Mouse (Mus musculus): ENCODE data around the gene Btd. TPM values are rescaled to one million over a fixed set of nuclear protein-coding genes. Genes with fewer than 3 reads are reported as not detected.

The Btd gene
- polyA plus RNA-seq, 2 experiments = 34.7 to 52.0 TPM

DNA sequence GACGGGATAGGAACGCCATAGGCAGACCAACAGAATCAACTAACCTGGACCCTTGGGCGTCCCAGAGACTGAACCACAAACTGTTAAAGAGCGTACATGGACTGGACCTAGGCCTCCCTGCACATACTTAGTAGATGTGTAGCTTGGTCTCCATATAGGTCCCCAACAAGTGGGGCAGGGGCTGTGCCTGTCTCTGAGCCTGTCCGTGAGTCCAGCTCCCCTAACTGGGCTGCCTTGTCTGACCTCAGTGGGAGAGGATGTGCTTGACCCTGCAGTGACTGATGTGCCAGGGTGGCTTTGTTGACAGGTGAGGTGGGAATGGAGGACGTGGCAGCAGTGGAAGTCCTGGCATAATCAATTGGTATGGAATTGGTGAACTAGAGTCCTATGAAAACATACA, 51.7 kb downstream of the Btd start:
- H3K9me3 ChIP-seq (ENCODE audit: control insufficient read depth, low read length) = no peaks in the 10 kb centered on the region
- H3K9ac ChIP-seq (ENCODE audit: low read depth, low read length, severe bottlenecking) = no peak overlapping the region
- no peak for ATAC-seq (ENCODE audit: low FRiP score, low read depth)
- H3K36me3 ChIP-seq (ENCODE audit: control insufficient read depth, insufficient read depth, low read length) = peaks cover 6% of the 10 kb centered on the region
- no peak for DNase-seq (ENCODE audit: low spot score)
- 81% methylated on average over 6 of the region's 6 CpGs for WGBS
- H3K27ac ChIP-seq (replicated peaks; ENCODE audit: low read depth, low read length) = no peak overlapping the region
- no peak overlapping the region for H3K4me3 ChIP-seq (replicated peaks; ENCODE audit: low read length)
- no peaks in the 10 kb centered on the region for H3K27me3 ChIP-seq (ENCODE audit: control insufficient read depth, insufficient read depth, low read length)
- no peak overlapping the region for H3K4me2 ChIP-seq (replicated peaks; ENCODE audit: low read depth, low read length, severe bottlenecking)
- no peak for TF ChIP-seq POLR2A (IDR thresholded peaks at IDR 0.05; ENCODE audit: borderline replicate concordance, extremely low read depth, insufficient read depth, insufficient read length)
- H3K4me1 ChIP-seq (ENCODE audit: control insufficient read depth, insufficient read depth, low read length) = 0 out of 2 replicates have a peak, but pooled peaks cover 2% of the 10 kb centered on the region

DNA sequence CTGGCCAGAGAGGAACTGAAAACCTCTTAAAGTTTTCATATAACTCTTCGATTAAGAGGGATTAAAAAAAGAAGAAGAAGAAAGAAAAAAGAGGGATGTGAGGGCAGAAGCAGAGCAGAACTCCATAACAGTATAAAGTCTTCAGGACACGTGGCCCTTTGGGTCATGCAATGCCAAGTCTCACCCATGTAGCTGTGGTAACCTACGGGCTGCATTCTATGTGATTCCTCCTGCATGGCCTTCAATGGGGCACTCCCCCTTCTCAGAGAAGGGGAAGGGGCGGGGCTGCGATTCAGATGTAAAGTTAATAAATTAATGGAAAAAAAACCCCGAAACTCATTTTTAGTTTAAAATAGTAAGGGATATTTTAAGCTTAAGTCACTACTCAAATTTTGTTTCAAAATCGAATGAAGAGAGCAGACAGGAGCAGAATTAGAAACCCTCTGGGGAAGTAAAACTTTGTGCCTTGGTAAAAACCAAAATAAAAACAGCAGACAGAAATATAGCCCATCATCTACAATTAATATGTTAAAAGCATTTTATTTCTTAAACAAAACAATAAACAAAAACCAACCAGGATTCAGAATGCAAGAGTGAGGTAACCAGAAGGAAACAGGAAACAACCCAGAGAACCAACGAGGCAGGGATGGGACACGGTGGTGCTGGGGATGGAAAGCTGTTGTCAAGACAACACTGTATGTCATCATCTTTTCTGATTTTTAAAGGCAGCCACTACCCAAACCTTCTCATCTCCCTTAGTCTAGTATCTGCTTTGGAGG, 55.6 kb downstream of the Btd start:
- Histone ChIP-seq H3K27me3 (ENCODE audit: control insufficient read depth, insufficient read depth, low read length) (no peaks in the 10 kb centered on the region), H3K4me3 (replicated peaks; ENCODE audit: low read length) (no peak overlapping the region), H3K36me3 (ENCODE audit: control insufficient read depth, insufficient read depth, low read length) (peaks cover 18% of the 10 kb centered on the region), H3K4me2 (replicated peaks; ENCODE audit: low read depth, low read length, severe bottlenecking) (no peak overlapping the region), H3K9ac (ENCODE audit: low read depth, low read length, severe bottlenecking) (no peak overlapping the region), H3K27ac (replicated peaks; ENCODE audit: low read depth, low read length) (no peak overlapping the region), H3K4me1 (ENCODE audit: control insufficient read depth, insufficient read depth, low read length) (0 out of 2 replicates have a peak, but pooled peaks cover 2% of the 10 kb centered on the region), H3K9me3 (ENCODE audit: control insufficient read depth, low read length) (no peaks in the 10 kb centered on the region)
- WGBS = 85% methylated on average over 9 of the region's 9 CpGs
- no peak for TF ChIP-seq POLR2A (IDR thresholded peaks at IDR 0.05; ENCODE audit: borderline replicate concordance, extremely low read depth, insufficient read depth, insufficient read length)
- DNase-seq (ENCODE audit: low spot score) (no peak), ATAC-seq (ENCODE audit: low FRiP score, low read depth) (no peak)

DNA sequence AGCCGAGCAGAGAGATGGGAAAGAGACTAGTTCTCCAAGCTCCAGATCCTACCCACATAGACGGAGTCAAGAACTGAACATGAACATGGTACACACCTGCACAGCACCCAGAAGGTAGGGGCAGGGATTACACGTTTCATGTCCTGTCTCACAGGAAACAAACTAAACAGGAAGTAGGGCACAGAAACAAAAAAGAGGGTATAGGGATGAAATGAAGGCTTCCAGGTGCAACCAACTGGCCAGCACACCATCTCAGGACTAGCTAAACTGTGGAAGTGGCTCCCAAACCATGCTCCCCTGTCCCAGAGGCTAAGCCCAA, 56.1 kb downstream of the Btd start:
- Histone ChIP-seq H3K9me3 (ENCODE audit: control insufficient read depth, low read length) (no peaks in the 10 kb centered on the region), H3K9ac (ENCODE audit: low read depth, low read length, severe bottlenecking) (no peak overlapping the region), H3K27me3 (ENCODE audit: control insufficient read depth, insufficient read depth, low read length) (no peaks in the 10 kb centered on the region), H3K4me3 (replicated peaks; ENCODE audit: low read length) (no peak overlapping the region), H3K4me1 (ENCODE audit: control insufficient read depth, insufficient read depth, low read length) (0 out of 2 replicates have a peak, but pooled peaks cover 2% of the 10 kb centered on the region), H3K27ac (replicated peaks; ENCODE audit: low read depth, low read length) (no peak overlapping the region), H3K4me2 (replicated peaks; ENCODE audit: low read depth, low read length, severe bottlenecking) (no peak overlapping the region), H3K36me3 (ENCODE audit: control insufficient read depth, insufficient read depth, low read length) (peaks cover 21% of the 10 kb centered on the region)
- 78% methylated on average over 3 of the region's 3 CpGs for WGBS
- ATAC-seq (ENCODE audit: low FRiP score, low read depth) (no peak), DNase-seq (ENCODE audit: low spot score) (no peak)
- TF ChIP-seq POLR2A (IDR thresholded peaks at IDR 0.05; ENCODE audit: borderline replicate concordance, extremely low read depth, insufficient read depth, insufficient read length) = no peak

DNA sequence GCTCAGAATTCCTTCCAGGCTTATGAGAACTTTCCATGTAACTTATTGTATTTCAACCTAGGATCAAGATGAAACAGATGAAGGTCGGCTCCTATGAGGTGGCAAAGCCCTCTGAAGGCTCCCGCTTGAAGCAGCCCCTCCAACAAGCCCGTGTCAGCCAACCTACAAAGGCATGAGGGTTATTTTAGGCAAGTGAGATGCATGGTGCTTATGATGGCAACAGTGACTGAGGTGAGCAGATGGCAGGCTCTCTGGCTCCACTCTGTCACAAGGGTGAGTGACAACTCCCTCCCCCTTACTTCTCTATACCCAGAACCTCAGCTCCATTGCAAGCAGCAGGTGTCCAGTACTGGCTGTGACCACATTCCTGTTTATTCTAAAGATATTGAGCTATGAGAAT, 56.5 kb downstream of the Btd start:
- no peak for TF ChIP-seq POLR2A (IDR thresholded peaks at IDR 0.05; ENCODE audit: borderline replicate concordance, extremely low read depth, insufficient read depth, insufficient read length)
- ATAC-seq (ENCODE audit: low FRiP score, low read depth) (peak; percentile 50; the same call in 1 of the 2 replicates), DNase-seq (ENCODE audit: low spot score) (no peak)
- no peaks in the 10 kb centered on the region for H3K9me3 ChIP-seq (ENCODE audit: control insufficient read depth, low read length)
- peaks cover 25% of the 10 kb centered on the region for H3K36me3 ChIP-seq (ENCODE audit: control insufficient read depth, insufficient read depth, low read length)
- 71% methylated on average over 3 of the region's 3 CpGs for WGBS
- H3K9ac ChIP-seq (ENCODE audit: low read depth, low read length, severe bottlenecking) = no peak overlapping the region
- H3K27me3 ChIP-seq (ENCODE audit: control insufficient read depth, insufficient read depth, low read length) = no peaks in the 10 kb centered on the region
- no peak overlapping the region for H3K27ac ChIP-seq (replicated peaks; ENCODE audit: low read depth, low read length)
- no peak overlapping the region for H3K4me3 ChIP-seq (replicated peaks; ENCODE audit: low read length)
- 0 out of 2 replicates have a peak, but pooled peaks cover 2% of the 10 kb centered on the region for H3K4me1 ChIP-seq (ENCODE audit: control insufficient read depth, insufficient read depth, low read length)
- H3K4me2 ChIP-seq (replicated peaks; ENCODE audit: low read depth, low read length, severe bottlenecking) = no peak overlapping the region

DNA sequence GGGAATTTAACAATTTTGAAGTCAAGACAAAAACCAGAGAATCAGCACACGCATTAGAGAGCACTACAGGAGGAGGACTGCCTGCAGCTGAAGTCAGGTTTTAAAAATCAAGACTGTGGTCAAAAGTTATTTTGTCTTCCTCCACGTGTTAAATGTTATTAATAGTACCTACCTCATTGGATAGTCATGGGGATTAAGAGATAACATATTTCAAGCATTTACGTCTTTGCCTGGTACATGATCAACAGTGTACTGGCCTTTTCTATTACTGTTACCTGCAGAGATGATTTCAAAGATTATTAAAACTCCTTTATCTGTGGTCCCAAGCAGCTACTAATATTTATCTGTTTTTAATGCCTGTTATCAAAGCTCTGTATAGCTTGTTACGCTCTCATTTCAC, 56.9 kb downstream of the Btd start:
- DNase-seq (ENCODE audit: low spot score) (no peak), ATAC-seq (ENCODE audit: low FRiP score, low read depth) (no peak)
- Histone ChIP-seq H3K9ac (ENCODE audit: low read depth, low read length, severe bottlenecking) (no peak overlapping the region), H3K4me1 (ENCODE audit: control insufficient read depth, insufficient read depth, low read length) (0 out of 2 replicates have a peak, but pooled peaks cover 2% of the 10 kb centered on the region), H3K27me3 (ENCODE audit: control insufficient read depth, insufficient read depth, low read length) (no peaks in the 10 kb centered on the region), H3K36me3 (ENCODE audit: control insufficient read depth, insufficient read depth, low read length) (peaks cover 29% of the 10 kb centered on the region), H3K4me3 (replicated peaks; ENCODE audit: low read length) (no peak overlapping the region), H3K4me2 (replicated peaks; ENCODE audit: low read depth, low read length, severe bottlenecking) (no peak overlapping the region), H3K9me3 (ENCODE audit: control insufficient read depth, low read length) (no peaks in the 10 kb centered on the region), H3K27ac (replicated peaks; ENCODE audit: low read depth, low read length) (no peak overlapping the region)
- WGBS = 89% methylated on average over 4 of the region's 4 CpGs
- TF ChIP-seq POLR2A (IDR thresholded peaks at IDR 0.05; ENCODE audit: borderline replicate concordance, extremely low read depth, insufficient read depth, insufficient read length) = no peak
